In the genomic region with DNA sequence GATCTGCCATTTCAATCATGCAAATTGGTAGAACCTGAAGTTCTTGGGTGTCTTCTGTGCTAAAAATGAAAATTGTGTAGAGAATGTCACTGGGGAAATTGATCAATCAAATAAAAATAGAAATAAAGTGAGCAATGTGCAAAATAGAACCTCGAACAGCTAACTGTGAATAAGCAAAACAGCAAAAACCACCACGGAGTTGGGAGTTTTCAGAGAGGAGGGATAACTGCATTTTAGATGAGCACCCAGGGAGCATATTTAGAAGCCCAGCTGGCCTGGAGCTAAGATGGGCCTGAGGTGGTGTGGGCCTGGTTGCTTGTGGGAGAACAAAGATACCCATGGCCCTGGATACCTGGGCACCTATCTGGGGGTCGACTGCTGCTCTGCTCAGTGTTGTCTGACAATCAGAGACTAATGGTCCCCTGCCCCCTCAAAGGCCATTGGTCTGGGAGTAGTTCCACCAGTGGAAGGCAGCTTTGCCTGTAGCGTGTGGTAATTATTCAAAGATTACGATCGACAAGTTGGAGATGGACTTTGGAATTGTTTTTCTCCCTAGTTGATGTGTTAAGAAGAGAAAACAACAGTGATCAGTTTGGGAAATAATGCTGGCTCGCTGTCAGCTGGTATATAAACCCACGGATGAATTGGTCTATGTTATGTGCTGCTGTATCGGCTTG, we compare ENCODE assay signal across 9 mouse cellular contexts. TPM values are rescaled to one million over a fixed set of nuclear protein-coding genes. Genes with fewer than 3 reads are reported as not detected.
A peak's percentile ranks its signal among the peaks of the same experiment; 100 is the strongest.
DNase-seq lines count a peak whose midpoint lies in the region; ATAC-seq and TF ChIP-seq lines count a peak whose summit lies in the region.
"Had no signal": no experiment of that assay in that cellular context is flagged by ENCODE, and none has a peak within 500 bp of the region (broad histone marks: within the 10 kb centered on the region; RNA-seq: fewer than 3 reads in every experiment).

No protein-coding gene starts in this region.

- intact Hi-C loops in heart, postnatal 25 days (cut with DNase I): no loop called here

- 57% methylated on average over 9 of the region's 9 CpGs for WGBS in heart, embryonic 13.5 days
- 48% methylated on average over 9 of the region's 9 CpGs for WGBS in lung, embryonic 14.5 days
- 52% methylated on average over 9 of the region's 9 CpGs for WGBS in hindbrain, embryonic 13.5 days
- 53% methylated on average over 9 of the region's 9 CpGs for WGBS in neural tube, embryonic 15.5 days

- no peak overlapping the region for H3K4me3 ChIP-seq in heart, embryonic 13.5 days
- H3K4me3 ChIP-seq in lung, embryonic 14.5 days (ENCODE audit: low read depth, low read length): no peak overlapping the region
- no peak overlapping the region for H3K4me3 ChIP-seq in hindbrain, embryonic 13.5 days
- no peak overlapping the region for H3K4me3 ChIP-seq in neural tube, embryonic 15.5 days (replicated peaks)

- H3K9ac ChIP-seq in heart, embryonic 13.5 days: no peak overlapping the region
- H3K9ac ChIP-seq in lung, embryonic 14.5 days: no peak overlapping the region
- peak overlapping the region; percentile 46; the same call in 1 of the 2 replicates for H3K9ac ChIP-seq in hindbrain, embryonic 13.5 days
- H3K9ac ChIP-seq in neural tube, embryonic 15.5 days (replicated peaks): no peak overlapping the region
- H3K9ac ChIP-seq: liver, embryonic 14.5 days had no signal

- H3K9me3 ChIP-seq in heart, embryonic 13.5 days: no peaks in the 10 kb centered on the region
- no peaks in the 10 kb centered on the region for H3K9me3 ChIP-seq in lung, embryonic 14.5 days (ENCODE audit: low read depth, low read length)
- H3K9me3 ChIP-seq in hindbrain, embryonic 13.5 days: no peaks in the 10 kb centered on the region
- no peaks in the 10 kb centered on the region for H3K9me3 ChIP-seq in neural tube, embryonic 15.5 days (replicated peaks)

- H3K36me3 ChIP-seq in heart, embryonic 13.5 days: no peaks in the 10 kb centered on the region
- no peaks in the 10 kb centered on the region for H3K36me3 ChIP-seq in lung, embryonic 14.5 days (ENCODE audit: insufficient read depth)
- H3K36me3 ChIP-seq in hindbrain, embryonic 13.5 days: no peaks in the 10 kb centered on the region
- no peaks in the 10 kb centered on the region for H3K36me3 ChIP-seq in neural tube, embryonic 15.5 days

- ATAC-seq in heart, embryonic 13.5 days (ENCODE audit: extremely low read depth, insufficient number of reproducible peaks, low FRiP score, low TSS enrichment): no peak
- no peak for ATAC-seq in lung, embryonic 14.5 days (ENCODE audit: insufficient read depth)
- no peak for ATAC-seq in hindbrain, embryonic 13.5 days (ENCODE audit: low FRiP score)
- ATAC-seq in neural tube, embryonic 15.5 days (ENCODE audit: low FRiP score): no peak

- H3K4me2 ChIP-seq in heart, embryonic 13.5 days: peak overlapping the region; percentile 45; the same call in 1 of the 2 replicates
- H3K4me2 ChIP-seq in lung, embryonic 14.5 days: peak overlapping the region; percentile 44; the same call in 1 of the 2 replicates
- H3K4me2 ChIP-seq in hindbrain, embryonic 13.5 days: peak overlapping the region; percentile 40
- peak overlapping the region; percentile 20; the same call in 1 of the 2 replicates for H3K4me2 ChIP-seq in neural tube, embryonic 15.5 days

- H3K27ac ChIP-seq in heart, embryonic 13.5 days (replicated peaks): no peak overlapping the region
- no peak overlapping the region for H3K27ac ChIP-seq in lung, embryonic 14.5 days (ENCODE audit: low read depth)
- H3K27ac ChIP-seq in hindbrain, embryonic 13.5 days: peak overlapping the region; percentile 82
- H3K27ac ChIP-seq in neural tube, embryonic 15.5 days (replicated peaks): peak overlapping the region; percentile 48; the same call in 1 of the 2 replicates
- H3K27ac ChIP-seq: liver, embryonic 14.5 days had no signal

- peaks cover 62% of the 10 kb centered on the region for H3K4me1 ChIP-seq in heart, embryonic 13.5 days
- H3K4me1 ChIP-seq in lung, embryonic 14.5 days (ENCODE audit: insufficient read depth): peaks cover 33% of the 10 kb centered on the region
- peaks cover 45% of the 10 kb centered on the region for H3K4me1 ChIP-seq in hindbrain, embryonic 13.5 days (replicated peaks)
- H3K4me1 ChIP-seq in neural tube, embryonic 15.5 days: peaks cover 30% of the 10 kb centered on the region

- no peak for DNase-seq in heart, postnatal 25 days (ENCODE audit: low spot score)
- no peak for DNase-seq in lung, embryonic 14.5 days
- DNase-seq in lung, postnatal 25 days (ENCODE audit: low spot score): no peak
- DNase-seq in cerebellum, postnatal 4 days (ENCODE audit: low spot score in 2 of 2): no peak
- DNase-seq in adrenal gland, postnatal 36 days: no peak

- TF ChIP-seq CTCF in lung, embryonic 14.5 days (IDR thresholded peaks at IDR 0.05; ENCODE audit: low read depth): no peak

- peaks cover 80% of the 10 kb centered on the region for H3K27me3 ChIP-seq in heart, embryonic 13.5 days (replicated peaks)
- no peaks in the 10 kb centered on the region for H3K27me3 ChIP-seq in lung, embryonic 14.5 days (ENCODE audit: insufficient read depth, low read length)
- H3K27me3 ChIP-seq in hindbrain, embryonic 13.5 days: peaks cover 16% of the 10 kb centered on the region
- 0 out of 2 replicates have a peak, but pooled peaks cover 5% of the 10 kb centered on the region for H3K27me3 ChIP-seq in neural tube, embryonic 15.5 days (replicated peaks)

RNA-seq across cellular contexts. Expression of a gene that starts 38.0 kb away (rescaled TPM):
- polyA plus RNA-seq in heart, embryonic 13.5 days (2015; fragmentation: Nextera tagmentation; extraction: Ambion mirVana): 1.5 and 2.6 TPM in 2 replicates
- total RNA-seq in heart, postnatal 25 days (2021): 1 to 10 TPM in 1 of 2 experiments, under 1 TPM in 1; 0.92 to 1.8 TPM
- 4.2 and 7.5 TPM in 2 replicates for polyA plus RNA-seq in lung, embryonic 14.5 days (2014; fragmentation: Nextera tagmentation; extraction: Ambion mirVana)
- 0.53 and 1.0 TPM in 2 replicates for polyA plus RNA-seq in hindbrain, embryonic 13.5 days (2015; fragmentation: Nextera tagmentation; extraction: Ambion mirVana)
- 3.7 and 9.1 TPM in 2 replicates for polyA plus RNA-seq in neural tube, embryonic 15.5 days (2015; fragmentation: Nextera tagmentation; extraction: Ambion mirVana)
- 1 to 10 TPM; 1.0 to 1.4 TPM for total RNA-seq in adrenal gland, postnatal 36 days (2021)

Comparison
In these comparisons a context has a peak if more than half of its experiments do, and no peak if none do; other contexts are left out.
1. H3K27ac ChIP-seq: peak in hindbrain, embryonic 13.5 days (single experiment) and neural tube, embryonic 15.5 days (single experiment); none in heart, embryonic 13.5 days (single experiment) and lung, embryonic 14.5 days (single experiment).
2. Peak in every context shown above with its lines, with median percentiles within 50 percentile points of each other: H3K4me2 ChIP-seq.